Mouse (Mus musculus) heart, postnatal 4 days (tissue): ENCODE measurements around the gene Olfr424. TPM values are rescaled to one million over a fixed set of nuclear protein-coding genes. Genes with fewer than 3 reads are reported as not detected.

ENCODE experiments used
- DNase-seq: peaks from one replicate; pipeline ENCODE4 v3.0.0; 2021
- total RNA-seq, 2 experiments: library from RNA; stranded (reverse); gene quantifications; 2 replicates each; pipeline ENCODE4 v1.2.3; 2021

The Olfr424 gene
- not detected for total RNA-seq

DNA sequence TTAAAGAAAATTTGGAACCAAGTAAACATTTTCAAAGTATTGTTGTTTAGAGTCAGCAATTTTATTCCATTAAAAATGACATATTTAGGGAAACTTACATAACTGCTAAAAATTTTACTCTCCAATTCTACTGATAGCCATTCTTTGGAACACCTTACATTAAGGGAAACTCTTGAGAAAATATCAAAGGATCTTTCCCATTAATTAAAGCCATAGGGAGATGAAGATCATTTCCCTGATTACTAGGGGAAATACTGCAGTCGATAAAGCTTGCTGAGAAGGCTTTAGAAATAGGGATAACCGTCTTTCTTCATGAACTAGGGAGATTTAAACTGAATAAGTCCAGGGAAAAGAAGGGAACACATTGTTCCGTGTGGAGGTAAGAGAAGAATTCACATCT is at the start of gene Olfr424:
Olfr424 (plus strand) TSS at position 301 of the 400 bp plus-strand sequence.
- no peak for DNase-seq

DNA sequence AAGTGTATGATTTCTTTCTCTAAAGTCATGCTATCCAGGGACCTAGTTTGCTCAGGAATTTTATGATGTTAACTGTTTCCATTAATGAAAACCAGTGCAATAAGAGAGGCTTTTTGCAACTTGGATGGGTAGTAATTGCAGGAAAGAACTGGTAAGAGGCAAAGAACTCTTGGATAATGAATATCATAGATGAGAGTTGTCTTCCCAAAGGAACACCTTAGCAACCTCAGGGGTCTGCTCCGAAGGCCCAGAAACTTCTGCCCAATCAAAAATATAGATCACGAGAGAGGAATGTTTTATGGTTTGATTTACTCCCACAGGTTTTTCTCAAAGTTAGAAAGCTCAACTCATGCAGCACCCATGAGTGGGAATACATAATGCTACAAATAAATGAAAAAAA is 47.3 kb upstream of the Olfr424 start, which contains the start of gene Olfr429:
Olfr429 (plus strand) TSS at position 301 of the 400 bp plus-strand sequence.
- DNase-seq: no peak

DNA sequence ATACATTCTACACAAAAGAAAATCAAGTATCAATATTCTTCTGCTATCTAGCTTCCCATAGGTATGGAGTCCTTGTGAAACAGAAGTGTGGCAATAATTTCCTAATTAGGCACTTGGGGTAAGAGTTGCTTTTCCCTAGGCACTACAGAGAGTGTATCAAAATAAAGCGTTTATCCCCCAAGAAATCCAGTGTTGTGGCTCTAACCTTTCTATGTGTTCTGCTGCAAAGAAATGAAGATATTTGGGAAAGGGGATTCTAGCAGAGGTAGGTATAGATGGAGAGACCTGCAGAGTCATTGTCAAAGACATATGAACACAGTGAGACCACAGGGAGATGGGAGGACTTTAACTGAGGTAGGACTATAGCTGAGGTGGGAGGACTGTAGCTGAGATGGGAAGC is 34.7 kb upstream of the Olfr424 start, which contains the start of gene Olfr427:
Olfr427 (plus strand) TSS at position 301 of the 400 bp plus-strand sequence.
- DNase-seq: no peak

DNA sequence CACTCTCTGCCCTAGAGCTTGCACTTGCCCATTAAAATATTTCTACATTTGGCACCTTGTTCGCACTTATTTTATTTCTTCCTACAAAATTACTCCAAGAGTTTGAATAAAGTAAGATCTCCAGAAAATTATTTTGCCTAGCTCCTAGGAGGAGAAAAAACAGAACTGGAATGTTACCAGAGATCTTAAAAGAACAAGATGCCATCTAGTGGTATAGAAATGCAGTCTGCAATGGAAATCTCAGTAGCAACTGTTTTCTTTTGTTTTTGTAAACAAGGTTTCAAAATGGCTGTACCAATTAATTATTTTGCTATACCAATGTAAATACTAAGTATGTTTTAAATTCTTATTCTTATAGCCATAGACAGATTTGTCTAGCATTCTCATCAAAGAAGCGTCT is 27.6 kb upstream of the Olfr424 start:
- DNase-seq: no peak

DNA sequence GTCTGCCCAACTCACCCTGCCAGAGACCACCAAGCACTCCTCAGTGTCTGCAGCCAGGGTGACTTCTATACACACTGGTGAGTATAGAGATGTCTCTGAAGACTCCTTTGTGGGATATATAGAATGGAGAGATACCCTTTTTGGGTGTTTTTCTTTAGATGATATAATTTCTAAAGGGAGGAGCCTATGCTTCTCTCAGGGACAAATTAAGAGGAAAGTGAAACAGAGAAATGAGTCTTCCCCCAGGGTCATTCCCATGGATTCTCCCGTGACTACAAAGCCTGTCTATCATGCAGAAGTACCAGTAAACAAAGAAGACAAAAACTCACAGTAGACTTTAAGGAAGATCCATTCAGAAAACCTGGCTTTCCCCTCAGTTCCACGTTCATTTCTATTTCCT is 10.3 kb upstream of the Olfr424 start, which contains the start of gene Olfr231:
Olfr231 (minus strand) TSS at position 101 of the 400 bp plus-strand sequence.
- no peak for DNase-seq

DNA sequence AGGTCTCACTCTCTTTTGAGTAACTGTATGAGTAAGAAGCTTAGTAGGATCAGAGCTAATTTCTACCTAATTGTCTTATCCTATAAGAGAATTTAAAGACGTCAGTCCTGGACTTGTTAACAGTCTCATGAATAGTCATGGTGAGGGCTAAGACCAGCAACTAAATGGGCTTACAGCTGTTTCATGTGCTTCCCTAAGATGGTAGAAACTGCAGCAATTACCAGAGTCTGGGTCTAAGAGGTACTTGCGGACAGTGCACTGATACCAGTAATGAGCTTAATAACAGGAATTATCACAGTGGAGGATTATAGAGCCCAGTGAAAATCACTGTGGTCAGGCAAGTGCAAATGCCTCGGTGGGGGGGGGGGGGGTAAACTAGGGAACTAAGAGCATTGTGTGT is 682 bp downstream of the Olfr424 start:
- no peak for DNase-seq

DNA sequence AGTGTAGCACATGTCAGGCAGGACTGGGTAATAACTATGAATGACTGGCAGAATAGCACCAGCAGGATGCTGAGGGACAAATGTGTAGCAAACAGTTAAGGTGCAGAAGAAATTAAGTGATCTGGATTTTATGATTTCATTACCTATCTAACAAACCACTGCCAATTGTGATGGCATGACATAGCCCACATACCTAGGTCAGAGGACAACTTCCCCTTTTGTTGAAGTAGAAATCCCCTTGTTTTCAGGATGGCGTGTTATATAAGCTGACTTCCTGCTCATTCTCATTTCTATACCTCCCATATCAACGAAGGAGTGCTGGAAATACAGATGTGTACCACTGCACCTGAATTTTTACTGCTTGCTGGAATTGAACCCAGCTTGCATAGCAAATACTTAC is 10.1 kb downstream of the Olfr424 start:
- DNase-seq: no peak

DNA sequence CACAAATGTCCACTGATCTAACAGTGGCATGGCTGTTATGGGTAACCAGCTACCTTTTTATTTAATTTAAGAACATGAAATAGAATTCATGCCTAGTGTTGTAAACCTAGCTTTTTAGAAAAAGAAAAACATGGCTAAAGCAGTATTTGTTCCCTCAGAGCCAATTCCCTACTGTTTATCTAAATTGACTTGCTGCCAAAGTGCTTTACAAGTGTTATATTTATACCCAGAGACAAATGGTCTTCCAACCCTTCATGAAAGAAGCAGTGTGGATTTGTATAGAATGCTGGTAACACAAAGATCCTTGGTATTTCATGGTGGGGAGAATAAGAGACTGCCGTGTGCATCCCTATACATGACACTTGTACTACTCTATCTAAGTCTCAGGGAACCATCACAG is 15.4 kb downstream of the Olfr424 start:
- no peak for DNase-seq

DNA sequence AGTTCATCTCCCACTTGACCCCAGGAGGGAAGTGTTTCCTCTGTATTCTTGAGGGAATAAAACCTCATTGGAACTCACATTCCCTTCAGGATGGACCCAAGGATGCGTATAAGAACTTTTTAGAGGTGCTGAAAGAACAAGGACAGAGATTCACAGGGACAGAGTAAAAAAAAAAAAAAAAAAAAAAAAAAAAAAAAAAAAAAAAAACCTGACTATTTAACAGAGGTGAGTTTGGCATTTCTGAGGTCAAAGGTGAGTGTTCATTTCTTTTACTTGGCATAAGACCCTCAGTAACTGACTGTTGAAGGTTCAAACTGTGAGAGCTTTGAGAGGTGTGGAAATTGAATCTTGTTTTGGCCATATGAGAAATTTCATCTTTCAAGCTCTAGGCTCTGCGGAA is 18.0 kb downstream of the Olfr424 start:
- DNase-seq: no peak

DNA sequence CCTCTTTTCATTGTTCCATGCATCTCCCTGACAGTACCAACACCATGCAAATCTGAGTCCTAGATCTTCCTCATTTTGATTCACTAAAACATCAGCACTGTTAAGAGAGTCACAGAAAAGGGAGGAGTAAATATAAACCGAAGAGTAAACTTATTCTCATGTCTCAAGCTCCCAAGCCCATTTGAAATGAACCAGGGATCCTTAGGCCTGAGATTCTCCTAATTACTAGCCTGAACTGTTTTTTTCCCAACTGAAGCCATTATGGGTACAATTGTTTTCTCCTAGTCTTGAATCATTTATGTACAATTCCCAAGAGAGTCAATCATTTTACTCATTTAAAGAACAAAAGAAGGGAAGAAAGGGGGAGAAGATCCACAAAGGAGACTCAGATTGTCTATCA is 24.0 kb downstream of the Olfr424 start, which contains the start of gene Olfr420:
Olfr420 (plus strand) TSS at position 301 of the 400 bp plus-strand sequence.
- DNase-seq: no peak

DNA sequence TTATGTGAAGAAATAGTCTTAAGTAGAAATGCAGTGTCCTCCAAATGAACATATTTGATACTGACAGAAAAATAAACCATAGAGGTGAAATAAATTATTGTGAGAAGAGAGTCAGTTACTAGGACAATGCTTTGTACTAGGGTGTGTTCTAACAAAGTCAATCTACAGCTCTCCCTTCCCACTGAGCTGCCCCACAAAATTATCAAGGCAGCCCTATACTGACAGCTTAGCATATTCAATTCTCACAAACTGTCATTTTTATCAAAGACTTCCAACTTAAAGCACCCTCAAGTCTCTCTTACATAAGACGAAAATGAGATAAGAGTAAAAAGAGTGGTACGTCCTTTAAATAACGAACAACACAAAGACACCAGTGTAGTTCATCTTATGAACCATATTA is 26.3 kb downstream of the Olfr424 start:
- DNase-seq: no peak

DNA sequence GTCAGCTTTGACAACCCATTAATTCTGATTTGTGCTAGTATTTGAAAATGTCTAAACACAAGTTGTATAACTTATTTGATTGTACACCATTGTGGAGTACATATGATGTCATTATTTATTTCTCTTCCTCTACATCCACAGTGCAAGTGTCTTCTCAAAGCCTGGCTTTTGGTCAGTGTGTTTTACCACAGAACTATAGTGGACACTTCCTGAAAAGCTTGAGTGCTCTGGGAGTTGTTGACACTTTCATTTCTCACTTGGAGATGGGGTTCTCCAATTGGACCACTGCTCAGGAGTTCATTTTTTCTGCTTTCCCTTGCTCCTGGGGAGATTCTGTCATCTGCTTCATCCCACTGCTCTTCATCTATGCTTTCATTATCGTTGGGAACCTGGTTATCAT is 27.2 kb downstream of the Olfr424 start:
- DNase-seq: no peak

DNA sequence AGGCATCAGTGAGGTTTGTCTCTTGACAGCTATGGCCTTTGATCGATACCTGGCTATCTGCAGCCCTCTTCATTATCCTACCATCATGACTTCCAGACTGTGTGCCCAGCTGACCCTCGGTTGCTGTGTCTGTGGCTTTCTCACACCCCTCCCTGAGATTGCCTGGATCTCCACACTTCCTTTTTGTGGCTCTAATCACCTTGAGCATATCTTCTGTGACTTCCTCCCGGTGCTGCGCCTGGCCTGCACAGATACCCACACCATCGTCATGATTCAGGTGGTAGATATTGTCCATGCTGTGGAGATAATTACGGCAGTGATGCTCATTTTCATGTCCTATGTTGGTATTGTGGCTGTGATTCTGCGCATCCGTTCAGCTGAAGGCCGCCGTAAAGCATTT is 27.8 kb downstream of the Olfr424 start:
- no peak for DNase-seq

DNA sequence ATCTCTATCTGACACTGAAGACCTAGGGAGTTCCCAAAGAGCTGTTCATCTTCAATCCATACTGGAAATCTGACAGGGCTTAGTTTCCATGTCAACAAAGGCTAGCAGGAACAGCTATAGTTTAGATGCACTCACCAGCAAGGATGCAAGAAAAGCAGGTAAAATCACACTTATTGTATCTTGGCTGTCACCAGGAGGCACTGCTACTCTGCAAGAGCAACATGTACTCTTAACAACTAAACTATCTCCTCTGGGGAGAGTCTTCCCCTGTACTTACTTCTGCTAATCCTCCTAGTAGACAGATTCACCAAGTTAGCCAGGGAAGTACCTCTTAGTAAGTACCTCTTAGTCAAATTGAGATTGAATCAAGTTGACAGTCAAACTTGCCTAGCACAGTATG is 37.7 kb downstream of the Olfr424 start:
- DNase-seq: no peak

DNA sequence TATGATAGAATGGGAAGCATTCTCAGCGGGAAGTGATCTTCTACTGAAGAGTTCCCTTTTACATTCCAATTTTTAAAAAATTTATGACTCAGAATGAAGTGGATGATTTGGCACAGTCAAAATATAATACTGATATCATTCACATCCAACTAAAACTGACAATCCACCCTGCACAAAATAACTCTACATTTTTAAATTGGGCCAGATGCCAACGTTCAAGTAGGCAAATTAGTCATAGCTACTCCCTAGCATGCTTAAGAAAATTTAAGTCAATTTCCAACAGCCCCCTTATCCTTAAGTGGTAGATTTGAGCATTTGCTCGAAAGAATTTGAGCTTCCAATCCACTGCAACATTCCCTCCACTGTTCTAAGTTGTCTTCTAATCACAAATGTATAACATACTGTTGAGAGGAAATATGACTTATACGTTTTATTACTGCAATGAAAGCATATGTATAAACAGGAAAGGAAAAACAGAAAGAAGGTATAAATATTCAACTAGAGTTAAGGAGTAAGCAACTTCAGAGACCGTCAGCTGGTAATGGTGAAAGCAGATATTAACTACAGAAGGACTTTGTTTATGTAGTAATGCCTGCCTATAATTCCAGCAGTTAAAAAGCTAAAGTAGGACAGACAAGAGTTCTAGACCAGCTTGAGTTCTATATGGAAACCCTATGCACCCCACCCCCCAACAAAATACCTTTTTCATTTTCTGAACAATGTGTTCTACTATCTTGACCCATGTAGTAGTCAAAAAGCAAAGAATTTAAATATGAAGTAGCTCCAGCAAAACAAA is 39.6 kb downstream of the Olfr424 start:
- DNase-seq: no peak

DNA sequence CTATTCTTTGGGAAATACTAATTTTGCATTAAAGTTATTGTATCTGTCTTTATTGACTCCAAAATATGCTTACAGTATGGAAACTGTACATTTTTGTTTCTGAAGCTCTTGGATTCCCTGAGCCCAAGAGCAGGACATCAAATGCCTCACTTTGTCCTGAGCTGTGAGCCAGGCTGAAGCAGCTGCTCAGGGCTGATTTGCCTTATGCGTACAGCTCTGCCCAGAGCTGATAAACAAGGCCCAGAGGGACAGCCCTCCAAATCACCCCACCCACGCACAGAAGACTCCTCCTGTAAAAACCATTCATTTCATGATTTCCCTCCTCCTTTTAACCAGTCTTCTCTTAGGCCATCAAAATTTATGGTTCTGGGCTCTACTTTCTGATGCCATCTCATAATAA is 40.2 kb downstream of the Olfr424 start:
- peak; percentile 26 for DNase-seq

DNA sequence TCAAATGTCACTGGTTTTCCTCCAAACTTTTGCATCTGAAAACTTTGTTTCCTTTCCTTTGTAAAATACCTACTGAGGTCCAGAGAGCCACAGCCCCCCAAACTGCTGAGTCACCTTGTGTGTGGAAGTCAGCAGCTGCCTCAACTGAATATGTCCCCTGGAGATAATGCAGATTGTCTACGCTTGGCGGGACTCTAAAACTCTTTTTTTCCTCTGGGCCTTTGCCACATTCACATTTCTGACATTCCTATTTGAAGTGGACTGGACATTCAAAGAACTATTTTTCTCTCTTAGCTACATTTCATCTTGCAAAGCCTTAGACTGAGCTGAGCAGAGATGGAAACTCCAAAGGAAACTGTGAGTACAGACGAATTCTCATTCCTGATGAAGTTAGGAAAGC is 41.3 kb downstream of the Olfr424 start, which contains the start of gene Spta1:
Spta1 (plus strand) TSS at position 172 of the 400 bp plus-strand sequence.
- DNase-seq: peak; percentile 25

Other genes starting within 250 kb of the Olfr424 start
- gene Ifi211, start 218.5 kb upstream of the Olfr424 start, total RNA-seq: under 1 TPM; 0.24 to 0.36 TPM
- gene Mndal, start 189.0 kb upstream of the Olfr424 start, total RNA-seq: 1 to 10 TPM; 5.5 to 5.8 TPM
- 1 to 10 TPM; 4.7 to 5.7 TPM for gene Ifi203, start 188.8 kb upstream of the Olfr424 start, total RNA-seq
- gene Ifi202b, start 148.8 kb upstream of the Olfr424 start, total RNA-seq: not detected
- under 1 TPM in 1 of 2 experiments, not detected in 1; 0.33 TPM for gene Ifi205, start 99.7 kb upstream of the Olfr424 start, total RNA-seq
- gene Olfr433, start 90.8 kb upstream of the Olfr424 start, total RNA-seq: not detected
- not detected for gene Olfr432, start 82.3 kb upstream of the Olfr424 start, total RNA-seq
- not detected for gene Olfr430, start 64.9 kb upstream of the Olfr424 start, total RNA-seq
- not detected for gene Olfr429, start 47.2 kb upstream of the Olfr424 start, total RNA-seq
- gene Olfr427, start 34.6 kb upstream of the Olfr424 start, total RNA-seq: not detected
- gene Olfr231, start 10.4 kb upstream of the Olfr424 start, total RNA-seq: not detected
- gene Olfr420, start 24.1 kb downstream of the Olfr424 start, total RNA-seq: not detected
- gene Spta1, start 41.3 kb downstream of the Olfr424 start, total RNA-seq: 10 to 100 TPM in 1 of 2 experiments, 1 to 10 TPM in 1; 9.8 to 13.5 TPM
- not detected for gene Olfr419, start 120.5 kb downstream of the Olfr424 start, total RNA-seq
- not detected for gene Mptx1, start 199.0 kb downstream of the Olfr424 start, total RNA-seq
- not detected for gene Olfr417, start 233.6 kb downstream of the Olfr424 start, total RNA-seq